Mouse (Mus musculus): ENCODE results near the gene Timm50.

The Timm50 gene

DNA sequence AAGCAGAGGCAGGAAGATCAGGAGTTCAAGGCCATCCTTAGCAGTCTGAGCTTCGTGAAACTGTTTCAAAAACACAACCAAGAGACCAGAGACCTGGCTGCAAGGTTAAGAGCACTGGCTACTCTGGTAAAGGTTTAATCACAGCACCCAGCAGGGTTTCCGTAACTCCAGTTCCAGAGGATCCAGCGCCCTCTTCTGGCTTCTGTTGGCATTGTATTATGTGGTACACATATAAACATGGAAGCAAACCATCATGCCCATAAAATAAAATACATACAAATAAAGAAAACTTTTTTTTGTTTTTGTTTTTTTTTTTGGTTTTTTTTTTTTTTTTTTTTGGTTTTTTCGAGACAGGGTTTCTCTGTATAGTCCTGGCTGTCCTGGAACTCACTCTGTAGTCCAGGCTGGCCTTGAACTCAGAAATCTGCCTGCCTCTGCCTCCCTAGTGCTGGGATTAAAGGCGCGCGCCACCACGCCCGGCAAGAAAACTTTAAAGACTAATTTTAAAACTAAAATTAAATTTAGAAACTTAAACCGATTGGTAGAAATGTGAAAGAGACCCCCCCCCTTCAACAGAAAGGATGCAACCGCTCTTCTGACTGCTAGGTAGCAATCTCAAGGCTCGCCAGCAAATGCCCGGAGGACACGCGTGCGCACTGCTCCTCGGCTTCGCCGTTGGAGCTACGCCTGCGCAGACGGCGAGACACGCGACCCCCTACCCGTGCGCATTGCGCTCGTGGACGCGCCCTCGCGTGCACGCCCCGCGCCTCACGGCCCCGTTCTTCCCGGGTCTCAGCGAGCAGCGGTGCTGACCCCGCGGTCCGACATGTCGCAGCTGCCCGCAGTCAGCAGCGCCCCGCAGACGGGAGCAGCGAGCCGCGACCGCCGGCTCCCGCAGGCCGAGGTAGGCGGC, 44.5 kb downstream of the Timm50 start, which contains the start of gene Eid2:
Gene Eid2, plus strand, starts transcription at position 753 of the 913 bp plus-strand sequence.
- DNase-seq = peak; percentile 67 to 77

DNA sequence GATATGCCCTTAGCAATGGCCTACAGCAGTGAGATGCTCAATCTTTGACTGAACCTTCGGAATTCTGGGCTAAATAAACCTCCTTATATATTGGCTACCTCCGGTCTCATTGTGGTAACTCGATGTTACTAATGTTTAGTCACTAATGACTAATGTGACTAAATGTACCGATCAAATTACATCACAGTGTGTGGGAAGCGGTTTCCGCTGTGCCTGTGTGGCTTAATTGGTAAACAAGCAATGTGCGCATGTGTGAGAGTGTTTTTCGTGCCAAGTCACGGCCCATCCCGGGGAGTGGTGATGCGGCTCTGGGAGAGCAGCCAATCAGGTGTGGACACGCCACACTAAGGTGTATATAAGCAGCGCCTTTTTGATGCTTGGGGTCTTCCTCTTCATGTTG, 46.5 kb downstream of the Timm50 start:
- no peak for DNase-seq

DNA sequence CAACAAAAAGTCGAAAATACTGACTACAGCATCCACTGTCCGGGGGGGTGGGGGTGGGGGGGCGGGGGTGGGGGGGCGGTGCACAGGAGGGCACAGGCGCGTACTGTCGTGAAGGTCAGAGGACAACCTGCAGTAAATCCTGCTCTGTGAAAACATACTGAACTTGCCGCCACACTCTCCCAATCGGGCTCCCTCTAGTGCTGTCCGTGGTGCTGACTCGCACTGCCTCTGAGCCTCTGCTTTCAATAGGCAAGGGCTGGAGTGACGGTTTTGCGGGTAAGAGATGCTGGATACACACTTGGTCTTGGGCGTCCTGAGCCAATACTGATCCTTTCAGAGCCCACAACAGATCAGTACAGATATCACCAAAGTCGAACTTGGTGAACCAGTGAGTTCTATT, 48.1 kb downstream of the Timm50 start:
- peak; percentile 59 to 66 for DNase-seq

DNA sequence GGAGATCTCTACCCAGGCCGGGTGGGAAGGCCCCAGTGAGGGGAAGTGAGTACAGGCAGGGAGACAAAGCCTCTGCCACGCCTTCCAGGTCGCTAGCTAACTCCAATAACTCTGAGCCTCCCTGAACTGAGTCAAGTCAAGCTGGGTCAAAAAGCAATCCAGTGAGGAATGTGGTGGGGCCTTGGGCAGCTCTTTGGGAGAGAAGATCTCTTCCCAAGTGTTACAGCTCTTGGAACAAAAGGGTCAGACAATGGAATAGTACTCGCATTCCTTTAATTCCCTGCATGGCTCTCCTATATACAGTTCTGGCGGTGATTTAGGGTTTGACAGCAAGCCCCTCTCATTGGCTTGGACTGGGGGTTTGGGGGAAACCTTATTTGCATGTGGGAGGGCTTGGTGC, 49.0 kb downstream of the Timm50 start:
- no peak for DNase-seq

Data from thymus, postnatal 36 days (tissue).